Mouse (Mus musculus) cerebellum, postnatal 36 days (tissue): Measurements from ENCODE around the gene Actr3.
A peak's percentile ranks its signal among the peaks of the same experiment; 100 is the strongest.

Experiments used
- DNase-seq, 2 experiments: peaks; one replicate each; pipeline ENCODE4 v3.0.0; 2021 to 2022; ENCODE audit warnings: mixed read lengths in 2 of 2

Gene Actr3

DNA sequence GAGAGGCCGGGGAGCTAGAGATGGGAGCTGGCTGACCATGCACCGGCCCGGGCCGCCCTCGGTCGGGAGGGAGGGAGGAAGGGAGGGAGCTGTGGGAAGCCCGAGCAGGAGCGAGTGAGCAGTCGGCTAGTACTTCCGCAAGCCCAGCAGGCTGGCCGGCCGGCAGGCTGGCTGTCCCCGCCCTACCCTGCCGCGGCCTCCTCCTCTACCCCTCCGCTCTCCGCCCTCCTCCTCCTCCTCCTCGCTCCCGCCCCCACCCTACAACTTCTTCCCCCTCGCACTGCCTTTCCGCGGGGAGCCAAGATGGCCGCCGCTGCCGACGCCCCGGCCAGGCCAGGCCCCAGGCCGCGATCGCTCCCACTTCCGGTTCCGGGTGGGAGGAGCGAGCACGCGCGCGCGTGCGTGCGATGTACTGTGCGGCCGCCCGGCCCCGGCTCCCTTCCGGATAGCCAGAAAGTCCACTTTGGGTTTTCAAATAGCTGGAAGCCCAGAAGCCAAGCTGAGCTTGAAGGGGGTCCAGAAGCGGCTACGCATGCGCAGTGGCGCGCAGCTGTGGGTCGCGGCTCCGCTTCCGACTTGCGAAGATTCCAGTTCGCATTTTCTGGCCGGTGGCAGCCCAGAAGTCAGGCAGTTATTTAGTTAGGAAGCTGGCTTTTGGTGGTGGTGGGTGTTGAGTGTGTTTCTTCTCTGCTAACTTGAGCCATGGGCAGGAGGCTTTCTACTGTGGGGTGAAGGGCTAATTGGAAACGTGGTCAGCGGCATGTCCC lies at the start of gene Actr3:
TSS of gene Actr3 (minus strand) at position 359 of the 767 bp plus-strand sequence.
- DNase-seq: peak; percentile 99 to 100

DNA sequence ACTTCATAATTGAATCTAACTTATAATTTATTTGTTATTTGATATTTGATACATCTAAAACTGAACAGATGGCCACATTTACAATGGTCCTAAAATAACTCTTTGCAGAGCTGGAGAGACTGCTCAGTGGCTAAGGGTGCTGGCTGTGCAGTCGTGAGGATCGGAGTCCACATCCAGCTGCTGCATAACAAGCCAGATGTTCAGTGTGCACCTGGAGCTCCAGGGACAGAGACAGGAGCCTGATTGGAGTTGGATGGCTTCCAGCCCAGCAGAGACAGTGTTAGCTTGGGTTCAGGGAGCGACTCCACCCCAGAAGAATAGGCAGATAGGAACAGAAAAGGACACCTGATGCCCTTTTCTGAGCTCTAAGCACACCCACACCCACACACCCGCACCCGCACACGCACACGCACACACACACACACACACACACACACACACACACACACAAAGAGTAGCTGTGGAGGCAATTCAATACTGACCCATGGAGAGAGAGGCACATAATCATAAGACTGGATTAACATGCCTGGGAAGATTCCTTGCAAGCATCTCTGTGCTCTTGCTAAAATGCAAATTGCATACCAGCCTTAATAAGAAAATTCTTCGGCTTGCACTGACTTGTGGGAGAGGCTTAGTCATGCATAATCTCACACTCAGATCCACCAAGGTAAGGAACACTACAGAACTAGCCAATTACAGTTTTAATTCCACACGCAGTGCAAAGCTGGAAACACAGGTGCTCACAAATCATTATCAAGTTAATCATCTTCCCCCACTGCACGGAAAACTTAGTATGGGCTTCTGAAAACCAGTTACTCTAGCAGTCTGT lies 47.1 kb upstream of the Actr3 start:
- DNase-seq: no peak

DNA sequence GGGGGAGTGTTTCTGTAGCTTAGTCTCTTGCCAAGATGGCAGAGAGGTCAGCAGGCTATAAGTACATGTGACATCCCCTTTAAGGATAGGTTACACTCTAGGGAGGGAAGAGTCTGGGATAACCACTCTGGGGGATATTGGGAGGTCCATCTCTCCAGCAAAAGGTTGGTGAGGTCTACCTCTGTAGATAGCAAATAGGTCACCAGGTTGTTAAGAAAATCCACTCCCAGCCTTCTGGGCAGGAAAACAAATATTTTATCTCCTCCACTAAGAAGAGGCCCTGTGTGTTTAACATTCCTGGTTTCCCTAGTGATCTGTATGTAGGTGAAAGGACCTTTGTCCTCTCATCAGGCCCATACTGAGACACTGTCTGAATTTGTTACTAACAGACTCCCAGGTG lies 46.3 kb upstream of the Actr3 start:
- no peak for DNase-seq

DNA sequence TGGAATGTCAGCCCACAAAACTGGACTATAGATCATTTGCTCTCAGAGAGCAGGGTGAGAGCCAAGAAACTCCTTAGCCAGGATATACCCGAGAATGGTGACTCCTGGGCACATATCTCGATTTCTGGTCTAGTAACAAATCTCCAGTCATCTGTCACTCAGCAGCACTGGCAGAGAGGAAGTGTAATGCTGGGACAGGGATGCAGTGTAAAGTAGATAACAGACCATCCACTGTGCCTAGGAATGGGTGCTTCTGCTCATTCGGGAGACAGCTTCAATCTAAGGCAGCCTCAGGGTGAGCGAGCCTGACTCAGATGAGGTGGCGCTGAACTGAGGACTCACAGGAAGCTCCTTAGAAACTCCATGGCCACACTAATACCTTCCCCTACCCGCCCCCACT lies 43.1 kb upstream of the Actr3 start:
- DNase-seq: no peak

DNA sequence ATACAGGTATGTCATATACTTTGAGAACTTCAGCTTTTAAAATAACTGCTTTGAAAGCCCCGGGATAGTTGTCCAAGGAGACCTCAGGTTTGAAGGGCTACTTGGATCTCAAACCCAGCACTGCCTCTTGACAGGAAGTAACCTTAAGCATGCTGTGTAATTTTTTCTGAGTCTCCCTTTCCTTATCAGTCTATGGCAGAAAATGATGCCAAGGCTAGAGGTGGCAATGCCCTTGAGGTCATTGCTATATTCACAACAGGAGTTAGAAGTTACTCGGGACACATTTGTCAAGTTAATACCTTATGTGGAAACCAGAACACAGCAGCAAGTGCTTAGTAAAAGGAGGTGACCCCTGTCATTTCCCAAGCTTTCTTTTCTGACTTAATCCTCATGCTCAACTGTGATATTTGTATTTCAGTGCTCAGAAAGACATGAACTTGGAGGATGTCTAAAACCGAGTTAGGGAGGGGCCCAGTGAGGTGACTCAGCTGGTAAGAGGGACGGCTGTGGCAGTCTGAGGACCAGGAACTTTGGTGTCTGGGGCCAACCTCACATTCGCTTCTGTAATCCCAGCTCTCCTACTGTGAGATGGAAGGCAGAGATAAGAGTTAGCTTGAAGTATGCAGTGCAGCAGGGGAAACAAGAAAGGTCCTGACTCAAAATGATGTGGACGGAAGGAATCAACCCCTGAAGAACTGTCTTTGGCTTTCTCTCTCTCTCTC lies 40.6 kb upstream of the Actr3 start:
- DNase-seq: no peak

DNA sequence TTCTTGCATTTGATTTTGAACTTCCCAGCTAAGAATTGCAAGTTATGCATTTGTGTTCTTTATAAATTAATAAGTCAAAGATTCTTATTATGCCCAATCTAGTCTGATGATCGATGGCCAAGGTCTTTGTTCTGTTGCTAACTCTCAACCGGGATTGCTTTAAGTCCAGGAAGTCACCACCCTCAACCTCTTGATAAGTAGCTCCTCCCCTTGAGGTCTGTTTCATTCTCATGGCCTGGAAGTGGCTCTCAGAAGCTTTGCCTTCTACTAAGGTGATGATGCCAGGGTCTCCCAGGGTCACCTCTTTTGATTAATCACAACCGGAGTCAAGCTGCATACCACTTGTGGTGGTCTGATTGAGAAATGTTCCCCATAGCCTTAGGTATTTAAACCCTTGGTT lies 38.3 kb upstream of the Actr3 start:
- DNase-seq: no peak

DNA sequence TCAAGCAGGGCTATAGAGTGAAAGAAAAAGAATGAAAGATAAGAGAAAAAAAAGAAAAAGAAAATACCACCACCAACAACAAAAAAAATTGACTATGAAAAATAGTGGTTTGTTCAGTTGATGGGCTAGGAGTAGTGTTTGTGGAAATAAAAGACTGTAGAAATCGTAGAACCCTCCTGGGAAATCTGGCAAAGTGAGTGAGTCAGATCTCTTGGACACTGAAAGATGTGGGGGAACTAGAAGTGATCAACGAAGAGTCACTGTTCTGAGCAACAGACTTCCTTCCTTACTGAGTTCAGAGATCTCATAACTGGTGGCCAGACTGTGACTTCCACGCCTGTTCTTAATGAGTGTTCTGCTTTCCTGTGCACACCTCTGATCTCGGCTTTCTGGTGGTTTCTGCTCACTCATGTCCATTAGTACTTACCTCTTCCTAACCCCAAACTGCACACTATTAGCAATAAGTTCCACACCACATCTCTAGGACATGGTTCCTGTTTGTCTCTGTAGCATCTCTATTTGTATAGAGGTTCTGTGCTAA lies 37.7 kb upstream of the Actr3 start:
- no peak for DNase-seq

DNA sequence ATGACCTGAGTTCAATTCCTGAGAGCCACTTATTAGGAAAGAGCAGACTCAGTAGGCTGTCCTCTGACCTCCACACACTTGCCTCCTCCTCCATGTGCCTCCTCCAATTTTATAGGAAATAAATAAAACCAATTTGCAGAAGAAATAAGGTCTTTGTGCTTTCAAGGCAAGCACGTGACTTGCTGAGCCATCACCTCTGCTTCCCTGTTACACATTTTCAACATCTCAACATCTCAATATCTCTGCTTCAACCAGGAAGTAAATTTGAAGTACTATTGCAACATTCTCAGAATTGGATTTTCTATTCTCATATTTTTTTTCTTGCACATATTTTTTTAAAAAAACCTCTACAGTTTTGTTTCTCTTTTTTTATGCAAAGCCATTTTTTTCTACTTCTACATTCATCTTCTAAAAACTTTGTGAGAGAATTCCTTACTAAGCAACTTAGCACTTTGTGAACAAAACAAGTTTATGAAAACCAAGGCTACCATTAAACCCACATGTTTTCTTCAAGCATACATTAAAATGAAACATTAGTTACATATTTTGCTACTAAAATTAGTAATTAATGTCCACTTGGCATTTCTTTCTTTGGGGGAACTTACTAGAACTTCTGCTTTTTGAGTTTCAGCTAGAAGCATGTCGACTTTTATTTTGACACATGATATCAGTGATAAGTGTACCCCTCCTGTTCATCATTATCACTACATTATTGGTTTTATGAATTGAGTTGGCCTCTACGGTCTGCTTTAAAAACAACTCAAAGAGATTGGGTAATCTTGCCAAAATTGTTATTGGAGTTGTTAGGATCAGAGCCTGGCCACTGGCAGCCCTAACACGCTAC lies 35.5 kb upstream of the Actr3 start:
- no peak for DNase-seq

DNA sequence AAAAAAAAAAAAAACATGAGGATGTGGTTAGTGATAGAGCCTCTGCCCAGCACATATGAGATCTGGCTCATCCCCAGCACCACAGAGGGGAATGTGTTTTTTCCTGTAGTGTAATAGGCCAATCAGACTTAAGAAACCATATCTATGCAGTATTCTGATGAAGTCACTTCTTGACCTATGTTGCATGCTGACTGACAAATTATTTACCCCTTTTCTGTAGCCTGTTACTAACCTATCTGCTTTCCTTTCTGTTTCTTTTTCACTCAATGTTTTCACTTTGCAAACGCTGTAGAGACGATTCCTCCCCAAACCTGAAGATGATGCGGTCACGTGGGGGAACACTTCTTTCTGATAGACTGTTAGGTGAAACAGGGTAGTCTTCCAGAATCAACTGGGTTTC lies 32.4 kb upstream of the Actr3 start:
- DNase-seq: no peak

DNA sequence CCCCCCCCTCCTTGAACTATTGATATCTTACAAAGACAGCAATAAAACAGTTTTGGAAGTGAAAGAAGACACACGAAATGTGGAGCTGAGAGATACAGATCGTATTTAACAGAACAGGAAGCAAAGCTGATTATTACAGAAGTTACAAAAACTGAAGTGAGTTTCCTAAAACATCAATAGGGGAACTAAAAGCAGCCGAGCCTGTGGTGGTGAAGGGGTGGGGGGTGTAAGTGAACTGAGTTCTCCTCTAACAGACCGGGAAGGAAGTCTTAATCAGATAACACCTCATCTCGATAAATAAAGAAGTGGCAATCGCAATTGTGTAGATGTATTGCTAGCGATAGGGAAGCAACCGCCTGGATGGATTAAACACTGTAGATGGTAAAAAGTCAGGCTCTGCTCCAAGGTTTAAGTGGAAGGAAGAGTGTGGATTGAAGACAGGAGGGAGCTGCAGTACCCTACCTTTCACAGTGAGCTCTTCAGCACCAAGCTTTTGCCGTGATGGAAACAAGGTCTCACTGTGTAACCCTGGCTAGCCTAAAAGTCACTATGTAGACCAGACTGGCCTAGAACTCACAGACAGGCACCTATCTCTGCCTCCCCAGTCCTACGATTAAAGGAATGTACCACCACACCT lies 31.2 kb upstream of the Actr3 start:
- DNase-seq: no peak

DNA sequence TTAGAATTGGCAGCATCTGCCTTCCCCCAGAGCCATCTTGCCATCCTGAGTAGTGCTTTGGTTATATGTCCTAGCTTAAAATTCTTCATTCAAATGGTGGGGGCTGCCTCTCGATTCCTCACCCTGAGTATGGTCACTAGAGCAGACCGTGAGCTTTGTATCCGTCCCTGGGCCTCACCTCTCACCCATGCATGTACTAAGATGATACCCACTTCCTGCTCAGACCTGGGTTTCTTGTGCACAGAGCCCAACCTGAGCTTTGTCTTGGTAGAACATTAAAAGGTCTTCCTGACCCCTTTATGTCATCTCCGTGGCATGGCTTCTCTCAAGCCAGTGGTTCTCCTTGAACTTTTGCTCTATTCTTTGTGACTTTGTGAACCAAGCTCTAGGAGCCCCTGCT lies 28.5 kb upstream of the Actr3 start:
- DNase-seq: no peak

DNA sequence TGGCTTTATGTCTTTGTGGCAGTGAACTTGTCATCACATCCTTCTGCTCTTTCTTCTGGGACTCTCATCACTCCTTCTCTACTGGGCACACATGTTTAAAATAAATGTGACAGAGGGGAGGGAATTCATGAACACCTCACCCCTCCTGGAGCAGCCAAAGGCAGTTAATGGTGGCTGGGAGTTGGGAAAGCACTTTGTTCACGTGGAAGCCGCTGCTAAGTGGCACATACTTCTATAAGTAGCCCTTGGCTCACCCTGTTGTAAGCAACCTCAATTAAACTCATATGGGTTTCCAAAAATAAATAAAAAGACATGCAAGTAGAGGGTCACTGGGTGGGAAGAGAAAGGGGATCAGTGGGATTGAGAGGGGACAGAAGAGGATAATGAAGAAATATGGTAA lies 27.8 kb upstream of the Actr3 start:
- DNase-seq: no peak

DNA sequence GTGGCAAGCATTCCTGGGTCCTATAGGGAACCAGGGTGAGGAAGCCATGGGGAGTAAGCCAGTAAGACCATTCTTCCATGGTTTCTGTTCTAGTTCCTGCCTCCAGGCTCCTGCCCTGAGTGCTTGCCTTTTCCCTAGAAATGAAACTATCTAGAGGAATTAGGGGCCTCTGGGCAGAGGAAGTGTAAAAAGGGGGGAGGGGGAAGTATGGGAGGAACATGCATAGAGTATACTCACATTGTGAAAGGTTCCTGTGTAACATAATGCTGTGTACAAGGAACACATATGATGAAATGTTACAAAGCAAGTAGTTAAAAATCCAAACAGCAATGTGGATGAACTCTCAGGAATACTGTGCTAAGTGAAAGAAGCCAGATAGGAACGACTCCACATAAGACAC lies 27.4 kb upstream of the Actr3 start:
- no peak for DNase-seq

DNA sequence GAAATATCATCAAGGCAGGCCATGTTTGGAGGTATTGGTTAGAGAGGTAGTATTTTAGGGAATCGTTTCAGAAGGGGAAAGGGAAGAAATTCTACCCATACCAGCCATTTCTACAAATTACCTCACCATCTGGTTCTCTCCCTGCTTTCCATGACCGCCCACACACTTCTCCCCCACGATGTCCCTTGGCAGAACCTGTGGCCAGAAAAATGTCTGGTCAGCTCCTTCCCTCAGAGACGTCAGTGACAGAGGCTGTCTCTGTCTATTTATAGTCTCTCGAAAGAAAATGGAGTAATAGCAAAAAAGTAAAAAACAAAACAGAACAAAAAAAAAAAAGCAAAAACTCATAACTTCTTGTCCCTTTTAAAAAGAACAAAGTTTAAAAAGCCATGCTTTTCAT lies 23.0 kb upstream of the Actr3 start:
- DNase-seq: peak; percentile 34 to 45

DNA sequence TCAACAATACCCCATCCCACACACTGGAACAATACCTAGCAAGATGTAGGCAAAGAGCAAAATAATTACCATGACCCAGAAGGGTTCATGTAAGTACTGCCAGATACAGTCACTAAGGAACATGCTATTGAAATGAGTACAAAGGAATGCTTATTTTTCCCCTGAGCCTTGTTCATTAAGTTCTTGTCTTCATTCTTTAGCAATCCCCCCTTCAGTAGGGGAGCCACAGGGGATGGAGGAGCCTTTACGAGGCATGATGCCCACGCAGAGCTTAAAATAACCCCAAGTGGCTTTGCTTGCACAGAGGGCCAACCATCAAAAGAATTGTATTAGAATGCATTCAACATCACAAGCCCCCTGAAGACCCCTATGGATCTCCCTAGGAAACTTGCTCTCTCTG lies 19.6 kb upstream of the Actr3 start:
- no peak for DNase-seq

DNA sequence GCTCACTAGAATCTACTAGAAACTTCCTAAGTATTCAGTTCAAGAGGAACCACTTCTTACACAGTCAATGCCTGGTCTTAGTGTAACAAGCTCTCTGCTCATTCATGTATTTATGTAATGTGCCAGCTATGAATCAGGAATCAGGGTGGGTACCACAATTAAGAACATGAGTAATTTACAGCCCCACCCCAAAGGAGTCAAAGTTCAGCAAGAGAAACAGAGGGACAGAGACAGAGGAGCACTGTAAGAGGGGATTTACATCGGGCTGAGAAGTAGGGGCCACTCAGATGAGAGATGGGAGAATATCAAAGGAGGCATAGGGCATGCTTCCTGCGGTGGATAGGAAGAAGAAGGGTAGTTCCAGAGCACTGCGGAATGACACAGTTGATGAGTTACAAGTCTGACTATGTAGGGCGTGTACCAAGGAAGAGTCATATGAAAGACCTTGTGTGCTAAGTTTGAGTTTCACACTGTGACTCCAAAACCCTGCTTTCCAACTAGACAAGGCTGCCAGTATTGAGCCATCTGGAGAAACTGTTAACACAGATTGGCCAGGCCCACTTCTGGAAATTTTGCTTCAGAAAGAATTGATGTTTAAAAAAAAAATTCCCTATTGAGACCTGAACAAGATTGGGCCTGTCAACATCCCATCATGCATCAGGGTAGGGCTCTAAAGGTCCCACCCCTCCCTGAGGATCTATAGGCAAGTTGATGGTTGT lies 14.9 kb upstream of the Actr3 start:
- DNase-seq: no peak

DNA sequence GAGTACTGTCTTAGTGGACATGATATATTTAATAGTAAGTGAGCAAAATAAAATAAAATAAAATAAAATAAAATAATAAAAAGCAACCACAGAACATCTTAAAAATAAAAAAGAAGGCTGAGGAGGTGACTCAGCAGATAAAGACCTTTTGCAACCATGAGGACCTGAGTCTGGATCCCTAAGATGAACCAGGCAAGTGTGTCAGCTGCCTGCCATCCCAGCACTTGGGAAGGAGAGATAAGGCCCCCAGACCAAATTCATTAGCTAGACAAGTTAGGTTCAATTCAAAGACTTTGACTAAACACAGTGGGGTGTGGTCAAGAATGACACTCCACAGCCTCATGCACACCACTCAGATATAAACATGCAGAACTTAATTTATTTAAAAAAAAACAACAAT lies 12.4 kb upstream of the Actr3 start:
- DNase-seq: no peak

DNA sequence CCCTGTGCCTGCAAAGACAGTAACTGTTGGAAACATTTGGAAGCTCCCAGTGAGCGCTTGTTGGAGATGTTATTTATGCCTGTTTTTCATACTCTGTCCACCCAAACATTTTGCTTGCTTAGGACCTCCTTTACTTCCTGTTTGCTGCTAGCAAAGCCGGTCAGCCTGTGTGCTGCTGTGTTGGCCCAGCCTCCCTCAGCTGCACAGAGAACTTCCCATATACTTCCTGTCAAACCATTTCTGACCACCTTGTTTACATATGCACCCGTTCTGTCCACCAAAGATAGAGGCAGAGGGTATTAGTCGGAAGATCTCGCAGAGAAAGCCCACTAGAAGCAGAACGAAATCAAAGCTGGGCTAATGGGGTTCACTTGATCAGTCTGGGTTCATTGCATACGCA lies 6.2 kb upstream of the Actr3 start:
- DNase-seq: no peak

DNA sequence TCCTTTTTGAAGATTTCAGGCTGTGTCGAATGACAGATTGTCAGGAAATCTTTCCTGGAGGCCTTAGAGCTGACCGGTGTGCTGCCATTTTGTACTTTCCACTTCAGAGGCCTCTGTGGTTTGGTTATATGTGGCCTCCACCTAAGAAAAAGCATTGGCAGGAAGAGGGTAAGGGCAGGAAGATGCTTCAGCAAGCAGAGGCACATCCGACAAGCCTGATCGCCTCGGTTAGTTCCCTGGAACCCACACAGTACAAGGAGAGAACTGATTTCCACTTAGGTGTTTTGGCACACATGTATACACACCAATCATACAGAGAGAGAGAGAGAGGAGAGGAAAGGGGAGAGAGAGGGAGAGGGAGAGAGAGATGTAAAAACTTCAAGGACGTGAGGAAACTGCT lies 5.7 kb upstream of the Actr3 start:
- DNase-seq: no peak

DNA sequence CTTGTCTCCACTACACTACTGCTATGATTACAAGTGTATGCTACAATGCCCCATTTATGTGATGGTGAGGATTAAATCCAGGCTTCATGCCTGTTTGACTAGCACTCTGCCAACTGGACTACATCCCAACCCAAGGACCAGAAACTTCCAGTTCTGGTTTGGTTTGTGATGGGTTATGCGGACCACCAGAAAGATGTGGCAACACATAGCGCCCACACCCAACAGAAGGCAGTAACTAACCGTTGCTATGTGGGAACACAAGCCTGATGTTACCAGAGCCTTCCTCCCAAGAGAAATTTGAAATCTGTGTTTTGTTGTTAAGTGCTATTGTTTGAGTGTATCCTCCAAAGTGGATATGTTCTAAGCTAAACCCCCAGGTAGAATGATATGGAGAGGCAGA lies 4.0 kb upstream of the Actr3 start:
- DNase-seq: no peak

DNA sequence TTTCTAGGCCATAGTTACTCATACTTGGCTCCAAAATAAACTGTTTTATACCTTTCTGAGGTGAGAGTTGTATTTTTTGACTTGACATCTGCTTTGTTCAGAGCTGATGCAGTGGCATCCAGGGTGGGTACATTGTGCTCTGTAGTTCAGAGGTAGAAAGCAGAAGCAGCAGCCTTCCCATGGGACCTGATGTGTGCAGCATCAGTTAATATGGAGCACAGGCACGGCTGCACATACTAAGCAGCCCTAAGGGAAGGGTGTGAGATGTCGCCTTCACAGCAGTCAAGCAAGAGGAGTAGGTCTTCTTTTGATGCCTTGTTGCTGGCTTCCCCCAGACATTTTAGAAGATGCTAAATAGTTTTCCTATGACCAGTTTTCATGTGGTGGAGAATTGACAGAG lies 3.3 kb upstream of the Actr3 start:
- no peak for DNase-seq
